Mouse (Mus musculus) T-cell, adult 2 months (primary cell): ENCODE results near the gene Ddhd1.
A peak's percentile ranks its signal among the peaks of the same experiment; 100 is the strongest.

Source experiments
- DNase-seq: peaks from one replicate; pipeline ENCODE4 v3.0.0; 2022; ENCODE audit warnings: low spot score

The Ddhd1 gene

DNA sequence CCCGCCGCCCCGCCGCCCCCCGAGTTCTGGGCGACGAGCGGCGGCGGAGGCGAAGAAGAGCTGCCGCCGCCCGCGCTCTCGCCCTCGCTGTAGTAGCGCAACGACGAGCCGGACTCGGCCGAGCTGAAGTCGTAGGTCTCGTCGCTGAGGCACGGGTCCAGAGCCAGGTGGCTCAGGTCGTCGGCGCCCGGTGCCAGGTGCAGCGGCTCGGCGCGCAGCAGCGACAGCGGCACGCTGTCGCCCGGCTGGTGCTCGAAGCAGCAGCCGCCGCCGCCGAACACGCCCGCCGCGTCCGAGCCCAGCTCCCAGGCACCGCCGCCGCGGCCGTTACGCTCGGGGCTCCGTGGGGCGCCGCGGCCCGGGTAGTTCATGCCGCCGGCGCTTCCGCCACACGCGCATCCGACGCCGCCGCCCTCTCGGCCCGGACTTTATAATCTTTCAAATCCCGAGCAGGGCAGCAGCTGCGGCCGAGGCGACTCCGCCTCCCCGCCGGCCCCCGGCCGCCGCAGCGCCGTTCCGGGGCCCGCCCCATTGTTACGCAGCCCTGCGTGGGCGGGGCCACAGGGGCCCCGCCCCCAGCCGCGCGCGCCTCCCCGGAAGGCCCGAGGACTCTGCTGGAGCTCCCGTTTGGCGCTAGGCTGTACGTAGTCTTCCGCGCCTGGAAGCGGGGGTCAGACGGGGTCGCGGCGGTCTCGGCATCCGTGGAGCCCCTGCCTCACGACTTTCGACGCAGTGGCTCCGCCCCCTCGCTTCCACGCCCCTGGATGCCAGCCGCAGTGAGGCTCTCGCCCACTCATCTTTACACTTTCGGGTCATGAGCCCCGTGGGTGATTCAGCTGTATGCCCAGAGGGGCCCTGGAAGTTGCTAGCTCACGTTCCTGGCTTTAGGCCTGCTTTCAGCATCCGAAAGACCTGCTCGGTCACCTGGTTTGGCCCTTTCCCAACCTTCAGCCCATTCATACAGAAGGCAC, at the start of gene Ddhd1:
Gene Ddhd1, minus strand, starts transcription at position 503 of the 971 bp plus-strand sequence.
- peak; percentile 80 for DNase-seq

- no peak for DNase-seq
Observed at GRCm38 (mm10) chr14:45707176-45707910, 49.4 kb upstream of the Ddhd1 start.

DNA sequence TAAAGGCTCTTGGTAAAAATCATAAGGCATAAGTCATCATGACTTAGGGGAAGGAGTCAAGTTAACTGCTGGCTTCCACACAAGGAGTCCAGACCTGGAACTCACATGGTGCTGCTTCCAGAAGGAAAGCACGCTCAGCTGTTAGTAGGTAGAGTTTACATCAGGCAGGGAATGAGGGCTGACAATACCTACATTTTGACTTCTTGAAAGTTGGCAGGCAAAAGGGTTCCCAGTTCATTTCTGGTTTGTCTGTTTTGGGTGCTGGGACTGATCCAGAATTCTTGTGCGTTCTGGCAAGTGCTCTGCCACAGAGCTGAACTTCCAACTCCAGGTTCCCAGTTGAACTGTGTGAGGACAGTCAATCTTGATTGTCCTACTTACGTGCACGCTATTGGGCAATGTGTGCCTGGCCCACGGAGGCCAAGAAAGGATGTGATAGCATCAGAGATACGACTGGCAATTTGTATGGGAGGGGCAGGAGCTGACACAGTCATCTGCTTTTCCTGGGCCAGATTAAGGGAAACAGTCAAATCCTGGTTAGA, 42.2 kb upstream of the Ddhd1 start:
- no peak for DNase-seq

DNA sequence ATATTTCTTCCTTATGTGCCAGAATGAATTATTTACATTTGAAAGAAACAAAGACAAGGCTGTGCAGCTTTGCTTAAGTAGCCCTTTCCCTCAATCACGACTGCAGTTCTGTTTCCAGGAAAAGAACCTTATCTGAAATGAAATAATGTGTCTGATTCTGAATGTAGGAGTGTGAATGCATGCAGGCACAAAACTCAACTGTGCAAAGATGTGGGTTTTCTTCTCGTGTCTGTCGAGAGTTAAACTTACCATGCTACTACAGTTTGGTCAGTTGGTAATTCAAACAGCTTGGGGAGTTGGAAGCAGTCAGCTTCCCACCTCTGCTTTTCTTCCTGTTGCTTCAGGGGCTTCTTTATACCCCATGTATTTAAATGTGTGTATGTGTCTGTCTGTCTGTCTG, 40.9 kb upstream of the Ddhd1 start:
- no peak for DNase-seq

DNA sequence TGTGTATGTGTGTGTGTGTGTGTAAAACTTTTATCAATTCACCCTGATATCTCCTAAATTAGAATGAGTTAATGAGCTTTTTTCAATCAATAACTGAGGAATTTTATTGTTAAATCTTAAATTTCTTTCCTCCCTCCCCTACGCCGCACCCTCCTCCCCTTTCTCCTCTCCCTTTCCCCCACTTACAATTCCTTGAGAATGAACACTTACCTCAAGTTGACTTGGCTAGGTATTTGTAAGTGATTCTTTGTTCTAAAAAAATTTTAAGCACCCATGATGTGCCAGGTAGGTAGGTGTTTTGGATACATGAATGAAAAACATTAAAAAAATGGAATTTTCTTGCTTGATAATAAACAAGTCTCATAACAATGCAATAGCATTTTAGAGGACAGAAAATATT, 38.2 kb upstream of the Ddhd1 start:
- DNase-seq = no peak

DNA sequence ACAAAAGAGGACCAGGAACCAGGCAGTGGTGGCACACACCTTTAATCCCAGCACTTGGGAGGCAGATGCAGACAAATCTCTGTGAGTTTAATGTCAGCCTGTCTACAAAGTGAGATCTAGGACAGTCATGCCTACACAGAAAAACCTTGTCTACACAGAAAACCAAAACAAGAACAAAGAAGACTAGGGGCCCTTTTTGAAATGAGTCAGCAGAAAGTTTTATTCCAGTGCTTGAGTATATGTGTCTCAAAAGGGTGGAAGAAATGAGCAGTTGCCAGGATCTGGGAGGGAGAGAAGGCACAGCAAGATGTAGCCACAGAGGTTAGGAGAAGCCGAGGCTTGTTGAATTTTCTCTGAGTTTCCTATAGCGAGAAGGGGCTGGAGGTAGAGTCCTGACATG, 35.9 kb upstream of the Ddhd1 start:
- DNase-seq = no peak

GRCm38 (mm10) chr14:45690520-45691246, 32.7 kb upstream of the Ddhd1 start:
- DNase-seq = peak; percentile 28

GRCm38 (mm10) chr14:45685313-45685712, 27.4 kb upstream of the Ddhd1 start:
- DNase-seq = no peak

GRCm38 (mm10) chr14:45676722-45677121, 18.8 kb upstream of the Ddhd1 start:
- no peak for DNase-seq

- no peak for DNase-seq
Observed at GRCm38 (mm10) chr14:45668325-45668724, 10.4 kb upstream of the Ddhd1 start.

- DNase-seq = no peak
Observed at GRCm38 (mm10) chr14:45667231-45667630, 9.3 kb upstream of the Ddhd1 start.

DNA sequence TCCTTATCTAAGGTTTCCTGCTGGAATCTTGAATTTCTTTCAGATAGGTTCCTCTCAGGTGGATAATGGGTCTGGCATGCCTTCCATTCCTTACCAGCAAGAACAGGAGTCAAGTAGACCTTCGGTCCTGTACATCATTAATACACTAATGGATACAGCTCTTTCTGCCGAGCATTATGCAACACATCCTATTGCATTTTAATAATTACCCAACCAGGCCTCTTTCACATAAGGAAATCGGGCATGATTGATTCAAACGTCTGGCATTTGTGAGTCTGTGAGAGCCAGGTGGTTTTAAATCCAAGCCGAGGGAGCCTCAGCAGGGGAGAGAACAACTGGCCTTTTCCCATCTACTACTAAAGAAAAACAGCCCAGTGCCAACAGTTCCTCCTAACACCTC, 3.6 kb upstream of the Ddhd1 start:
- no peak for DNase-seq

DNA sequence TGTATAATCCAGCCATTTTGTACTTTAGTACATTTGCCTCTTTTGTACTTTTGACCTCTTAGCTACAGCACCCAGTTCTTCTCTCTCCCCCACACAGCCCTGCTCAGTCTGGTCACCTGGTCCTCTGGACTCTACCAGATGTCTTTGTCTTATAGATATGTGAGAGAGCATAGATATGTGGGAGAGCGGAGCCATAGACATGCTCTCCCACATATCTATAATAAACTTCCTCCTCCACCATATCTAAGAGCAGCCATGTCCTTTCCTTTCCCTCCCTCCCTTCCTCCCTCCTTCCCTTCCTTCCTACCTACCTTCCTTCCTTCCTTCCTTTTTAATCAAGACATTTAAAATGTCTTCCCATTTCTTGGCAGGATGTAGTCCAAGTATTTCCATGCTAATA, 2.4 kb upstream of the Ddhd1 start:
- DNase-seq = no peak

- peak; percentile 56 for DNase-seq
Observed at GRCm38 (mm10) chr14:45656831-45657640, 907 bp downstream of the Ddhd1 start.

GRCm38 (mm10) chr14:45654876-45655416, 3.0 kb downstream of the Ddhd1 start:
- no peak for DNase-seq

DNA sequence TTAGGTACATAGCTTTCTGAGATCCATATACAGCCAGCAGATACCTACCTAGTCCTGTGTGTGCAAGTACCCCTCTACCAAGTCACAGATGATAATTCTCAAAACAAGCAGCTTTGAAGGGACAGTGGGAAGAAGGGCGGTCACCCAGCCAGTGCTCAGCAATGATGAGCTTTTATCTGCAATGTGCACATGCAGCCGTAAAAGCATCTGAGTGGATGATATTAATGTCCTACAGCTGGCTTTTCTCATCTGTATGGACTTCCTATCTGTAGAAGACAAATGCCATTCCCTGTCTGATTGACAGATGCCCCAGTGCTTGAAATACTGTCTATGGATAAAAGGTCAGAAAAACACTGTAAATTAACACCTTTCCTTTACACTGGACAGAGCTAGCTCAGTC, 4.2 kb downstream of the Ddhd1 start:
- DNase-seq = no peak

- no peak for DNase-seq
Observed at GRCm38 (mm10) chr14:45648999-45649818, 8.7 kb downstream of the Ddhd1 start.

DNA sequence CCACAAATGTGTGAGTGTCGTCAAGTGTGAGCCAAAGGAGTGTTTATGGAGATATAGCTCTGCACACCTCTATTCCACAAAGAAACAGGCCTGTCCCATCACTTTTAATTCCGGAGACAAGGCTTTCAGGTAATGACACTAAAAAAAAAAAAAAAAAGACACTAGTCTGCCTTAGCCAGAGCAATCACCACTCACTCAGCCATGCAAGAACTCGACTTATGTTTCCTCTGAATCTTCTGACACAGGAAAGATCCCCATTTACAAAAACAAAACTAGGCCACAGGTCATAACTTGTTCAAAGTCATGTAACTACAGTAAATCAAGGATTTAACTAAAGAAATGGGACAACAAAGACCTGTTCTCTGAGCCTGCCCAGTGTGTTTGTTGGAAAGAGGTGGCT, 9.8 kb downstream of the Ddhd1 start:
- DNase-seq = no peak

- no peak for DNase-seq
Observed at GRCm38 (mm10) chr14:45647632-45648031, 10.3 kb downstream of the Ddhd1 start.

DNA sequence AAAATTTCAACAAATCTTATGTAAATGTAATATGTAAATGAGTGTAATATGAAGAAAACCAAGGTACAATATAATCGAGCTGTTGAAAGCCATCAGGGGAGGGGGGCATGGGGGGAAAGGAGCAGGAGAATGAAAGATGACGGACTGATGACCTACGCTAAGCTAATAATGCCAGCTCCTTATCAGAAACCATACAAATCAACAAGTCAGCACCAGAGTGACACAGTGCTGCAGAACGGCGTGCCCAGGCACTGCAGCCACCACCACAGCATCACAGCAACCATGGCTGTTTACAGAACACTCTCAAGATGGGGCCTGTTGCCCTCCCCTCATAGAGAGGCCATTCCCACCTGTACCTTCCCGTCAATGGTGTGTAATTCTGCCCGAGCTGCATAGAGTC, 10.8 kb downstream of the Ddhd1 start:
- no peak for DNase-seq
